Mouse (Mus musculus) kidney, embryonic 16.5 days (tissue): ENCODE measurements around the gene Ly6g6f. TPM values are rescaled to one million over a fixed set of nuclear protein-coding genes. Genes with fewer than 3 reads are reported as not detected.

Experiments
- ATAC-seq: fragments of 200-750 bp; cut with Nextera tagmentation; 2 replicates; pipeline ENCODE4 v1.8.0; 2017; ENCODE audit warnings: moderate TSS enrichment; ENCODE audit not compliant: low FRiP score, low TSS enrichment
- H3K27ac ChIP-seq: fragments of 300-500 bp; sonication (generic); 2 replicates; pipeline ENCODE4 v1.5.1; 2014; ENCODE audit warnings: low read length
- H3K27me3 ChIP-seq: fragments of 300-500 bp; sonication (generic); 2 replicates; pipeline ENCODE4 v1.6.1; 2014; ENCODE audit warnings: low read length, control low read depth, mixed read lengths; ENCODE audit not compliant: insufficient read depth
- H3K36me3 ChIP-seq: fragments of 300-500 bp; sonication (generic); 2 replicates; pipeline ENCODE4 v1.6.1; 2014; ENCODE audit warnings: low read length, control low read depth, mixed read lengths; ENCODE audit not compliant: insufficient read depth
- H3K4me1 ChIP-seq: fragments of 300-500 bp; sonication (generic); 2 replicates; pipeline ENCODE4 v1.6.1; 2014; ENCODE audit warnings: low read length, control low read depth, mixed read lengths; ENCODE audit not compliant: insufficient read depth
- H3K4me2 ChIP-seq: fragments of 300-500 bp; sonication (generic); replicated peaks from 2 replicates; pipeline ENCODE4 v1.6.1; 2014; ENCODE audit warnings: low read depth, low read length
- H3K4me3 ChIP-seq: fragments of 300-500 bp; sonication (generic); 2 replicates; pipeline ENCODE4 v1.5.1; 2014; ENCODE audit warnings: mild to moderate bottlenecking, low read length
- H3K9ac ChIP-seq: fragments of 300-500 bp; sonication (generic); replicated peaks from 2 replicates; pipeline ENCODE4 v1.6.1; 2014; ENCODE audit warnings: low read length
- H3K9me3 ChIP-seq: fragments of 300-500 bp; sonication (generic); 2 replicates; pipeline ENCODE4 v1.6.1; 2016; ENCODE audit warnings: low read length, control low read depth
- WGBS: fragments of 180-500 bp; shearing (Covaris S2); extraction: QIAGEN DNeasy Blood & Tissue Kit; methylation state at CpG from one replicate; pipeline ENCODE4 v1.1.7; 2014; 5-methylcytosine and 5-hydroxymethylcytosine counted together
- polyA plus RNA-seq: library from polyadenylated mRNA; unstranded; fragments of >200 nt; fragmentation: Nextera tagmentation; extraction: Ambion mirVana; gene quantifications from 2 replicates; pipeline ENCODE4 v1.2.1, GENCODE M21; 2015

Gene Ly6g6f
- polyA plus RNA-seq, 1 experiment from 2014 or later, result not detected

- Histone ChIP-seq H3K4me3 (no peak within 1 kb of the TSS), H3K27me3 (no peaks in the 10 kb centered on the region), H3K36me3 (0 out of 2 replicates have a peak, but pooled peaks cover 4% of the 10 kb centered on the region), H3K4me2 (no peak within 1 kb of the TSS), H3K27ac (no peak within 1 kb of the TSS), H3K4me1 (peaks cover 10% of the 10 kb centered on the region), H3K9me3 (no peaks in the 10 kb centered on the region), H3K9ac (no peak within 1 kb of the TSS)
- ATAC-seq, result no peak
- 77% methylated on average over 6 of the region's 6 CpGs for WGBS
These were observed 22.7 kb upstream of the Ly6g6f start, which contains the start of gene Ly6g5c for GRCm38 (mm10) chr17:35108097-35108496. Gene Ly6g5c, plus strand, starts transcription at chr17:35108279.

GRCm38 (mm10) chr17:35106522-35106921 is 21.1 kb upstream of the Ly6g6f start:
- Histone ChIP-seq H3K9ac (peak overlapping the region; percentile 51; the same call in 1 of the 2 replicates), H3K4me2 (0 out of 2 replicates have a peak overlapping the region, but pooled peaks have one; percentile 46), H3K27ac (no peak overlapping the region; the same call in 1 of the 2 replicates), H3K4me1 (peaks cover 24% of the 10 kb centered on the region), H3K36me3 (peaks cover 19% of the 10 kb centered on the region), H3K9me3 (no peaks in the 10 kb centered on the region), H3K27me3 (no peaks in the 10 kb centered on the region), H3K4me3 (no peak overlapping the region; the same call in 1 of the 2 replicates)
- ATAC-seq, result no peak
- 76% methylated on average over 3 of the region's 3 CpGs for WGBS

DNA sequence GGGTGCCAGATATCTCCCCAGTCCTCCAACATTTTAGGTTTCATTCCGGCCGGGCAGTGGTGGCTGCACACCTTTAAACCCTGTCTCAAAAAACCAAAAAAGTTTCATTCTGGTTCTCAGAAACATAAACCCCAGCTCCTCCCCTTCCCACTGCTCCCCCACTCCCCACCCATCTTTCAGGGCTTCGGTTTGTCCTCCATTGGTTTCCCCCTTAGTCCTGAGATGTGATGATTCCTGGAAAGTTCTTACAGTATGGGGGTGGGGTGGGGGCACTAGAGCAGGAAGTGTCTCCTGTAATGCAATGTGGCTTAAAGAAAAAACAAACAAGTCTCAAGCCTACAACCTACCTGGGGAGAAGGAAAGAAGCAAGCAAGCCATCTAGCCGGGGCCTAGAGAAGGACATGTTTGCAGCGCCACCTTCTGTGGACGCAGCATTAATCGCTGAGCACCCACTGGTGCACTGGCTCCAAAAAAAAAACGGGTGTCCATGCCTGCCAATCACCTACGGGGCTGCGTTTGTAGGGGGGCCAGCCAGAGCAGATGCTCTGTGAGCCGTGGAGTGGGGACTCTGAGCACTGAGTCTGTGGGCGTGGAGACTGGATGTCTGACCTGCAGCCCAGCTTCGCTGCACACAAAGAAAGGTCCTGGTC is 20.5 kb upstream of the Ly6g6f start:
- H3K36me3 ChIP-seq, result peaks cover 25% of the 10 kb centered on the region
- H3K4me1 ChIP-seq, result peaks cover 31% of the 10 kb centered on the region
- H3K4me2 ChIP-seq, result peak overlapping the region; percentile 46
- H3K4me3 ChIP-seq, result peak overlapping the region; percentile 21
- H3K27ac ChIP-seq, result peak overlapping the region; percentile 24
- peak overlapping the region; percentile 51 for H3K9ac ChIP-seq
- no peak; the same call in 1 of the 2 replicates for ATAC-seq
- no peaks in the 10 kb centered on the region for H3K27me3 ChIP-seq
- 21% methylated on average over 13 of the region's 13 CpGs for WGBS
- no peaks in the 10 kb centered on the region for H3K9me3 ChIP-seq

DNA sequence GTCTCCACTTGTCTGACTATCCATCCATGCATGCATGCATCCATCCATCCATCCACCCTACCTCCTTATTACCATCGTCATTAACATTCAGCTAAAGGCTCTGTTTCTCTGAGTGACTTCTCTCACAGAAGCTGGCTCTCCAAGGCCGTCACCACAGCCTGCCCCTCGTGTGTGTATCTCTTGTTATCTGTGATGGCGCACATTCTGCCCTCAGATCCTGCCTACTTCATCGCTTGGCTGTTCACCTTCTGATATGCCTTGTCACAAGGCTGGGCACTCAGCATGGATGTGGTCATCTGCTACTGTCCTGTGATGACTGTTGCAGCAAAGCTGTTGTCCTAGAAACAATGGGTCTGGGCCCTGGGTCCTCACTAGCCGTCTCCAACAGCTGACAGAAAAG is 19.3 kb upstream of the Ly6g6f start:
- ATAC-seq, result no peak
- no peak overlapping the region for H3K4me2 ChIP-seq
- H3K9me3 ChIP-seq, result no peaks in the 10 kb centered on the region
- 67% methylated on average over 6 of the region's 6 CpGs for WGBS
- H3K4me1 ChIP-seq, result peaks cover 42% of the 10 kb centered on the region
- no peak overlapping the region for H3K4me3 ChIP-seq
- H3K27ac ChIP-seq, result no peak overlapping the region
- peaks cover 34% of the 10 kb centered on the region for H3K36me3 ChIP-seq
- no peaks in the 10 kb centered on the region for H3K27me3 ChIP-seq
- H3K9ac ChIP-seq, result no peak overlapping the region

GRCm38 (mm10) chr17:35104079-35104478 is 18.7 kb upstream of the Ly6g6f start:
- ATAC-seq, result no peak
- Histone ChIP-seq H3K27ac (peak overlapping the region; percentile 61; the same call in 1 of the 2 replicates), H3K4me1 (peaks cover 42% of the 10 kb centered on the region), H3K9ac (no peak overlapping the region), H3K4me3 (no peak overlapping the region), H3K9me3 (no peaks in the 10 kb centered on the region), H3K36me3 (peaks cover 35% of the 10 kb centered on the region), H3K4me2 (no peak overlapping the region), H3K27me3 (no peaks in the 10 kb centered on the region)
- 93% methylated on average over 7 of the region's 7 CpGs for WGBS

DNA sequence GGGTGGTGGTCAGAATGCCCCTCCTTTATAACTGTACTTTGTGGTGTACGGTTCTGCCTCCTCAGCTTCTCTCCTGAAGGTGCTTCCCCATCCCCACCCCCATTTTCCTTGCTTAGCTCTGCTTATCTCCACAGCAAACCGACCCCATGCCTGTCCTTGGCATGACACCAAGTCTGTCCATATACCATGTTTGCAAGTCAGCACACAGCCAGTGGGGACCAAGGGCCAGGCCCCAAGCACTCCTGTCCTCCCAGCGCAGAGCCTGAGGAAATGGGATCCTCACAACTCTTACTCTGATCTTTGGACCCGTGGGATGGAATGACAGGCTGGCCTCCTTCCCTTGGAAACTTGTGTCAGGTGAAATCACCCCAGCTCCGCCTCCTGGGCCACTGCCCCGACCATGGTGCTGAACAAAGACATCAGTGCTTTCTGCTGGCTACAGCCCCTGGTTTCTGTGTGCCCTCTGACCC is 17.8 kb upstream of the Ly6g6f start:
- no peaks in the 10 kb centered on the region for H3K9me3 ChIP-seq
- peaks cover 42% of the 10 kb centered on the region for H3K36me3 ChIP-seq
- peak; percentile 44; the same call in 1 of the 2 replicates for ATAC-seq
- no peak overlapping the region for H3K4me2 ChIP-seq
- no peaks in the 10 kb centered on the region for H3K27me3 ChIP-seq
- 0 out of 2 replicates have a peak overlapping the region, but pooled peaks have one; percentile 41 for H3K9ac ChIP-seq
- WGBS, result 50% methylated on average over 6 of the region's 6 CpGs
- H3K27ac ChIP-seq, result peak overlapping the region; percentile 61; the same call in 1 of the 2 replicates
- peaks cover 42% of the 10 kb centered on the region for H3K4me1 ChIP-seq
- no peak overlapping the region for H3K4me3 ChIP-seq

GRCm38 (mm10) chr17:35102299-35102698 is 16.9 kb upstream of the Ly6g6f start:
- H3K9ac ChIP-seq, result peak overlapping the region; percentile 37; the same call in 1 of the 2 replicates
- no peak overlapping the region for H3K4me3 ChIP-seq
- peaks cover 42% of the 10 kb centered on the region for H3K4me1 ChIP-seq
- peak overlapping the region; percentile 54 for H3K27ac ChIP-seq
- WGBS, result 50% methylated on average over 8 of the region's 8 CpGs
- no peaks in the 10 kb centered on the region for H3K27me3 ChIP-seq
- H3K9me3 ChIP-seq, result no peaks in the 10 kb centered on the region
- H3K4me2 ChIP-seq, result no peak overlapping the region
- peaks cover 49% of the 10 kb centered on the region for H3K36me3 ChIP-seq
- 0 out of 2 replicates have a peak, but pooled peaks have one; percentile 1 for ATAC-seq

- no peaks in the 10 kb centered on the region for H3K9me3 ChIP-seq
- ATAC-seq, result no peak
- WGBS, result 68% methylated on average over 11 of the region's 11 CpGs
- H3K4me3 ChIP-seq, result no peak overlapping the region
- H3K27me3 ChIP-seq, result no peaks in the 10 kb centered on the region
- peaks cover 60% of the 10 kb centered on the region for H3K36me3 ChIP-seq
- H3K9ac ChIP-seq, result no peak overlapping the region
- peak overlapping the region; percentile 54 for H3K27ac ChIP-seq
- no peak overlapping the region for H3K4me2 ChIP-seq
- H3K4me1 ChIP-seq, result peaks cover 39% of the 10 kb centered on the region
These were observed 15.8 kb upstream of the Ly6g6f start for GRCm38 (mm10) chr17:35101161-35101560.

DNA sequence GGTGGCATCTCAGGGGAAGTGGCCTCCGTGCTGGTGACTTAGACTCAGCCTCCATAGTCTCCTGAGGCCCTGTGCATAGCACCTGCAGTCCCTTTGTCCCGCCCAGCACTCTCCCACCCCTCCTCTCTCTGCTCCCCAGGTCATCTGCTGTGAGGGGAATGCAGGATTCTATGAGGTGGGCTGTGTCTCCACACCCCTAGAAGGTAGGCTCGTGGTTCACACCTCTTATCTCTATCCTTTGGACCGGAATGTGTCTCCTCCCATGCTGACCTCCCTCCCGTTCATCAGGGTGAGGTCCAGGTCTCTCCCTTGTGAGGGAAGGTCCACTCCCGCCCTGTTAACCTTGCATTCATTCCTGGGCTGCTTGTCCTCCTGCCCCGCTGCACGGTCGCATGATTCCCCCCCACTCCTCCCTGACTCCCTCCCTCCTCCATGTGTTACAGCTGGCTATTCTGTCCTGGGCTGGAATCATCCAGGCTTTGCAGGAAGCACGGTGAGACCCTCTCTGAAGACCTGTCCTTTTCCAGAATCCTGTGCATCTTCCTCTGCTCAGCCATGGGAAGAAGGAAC is 14.9 kb upstream of the Ly6g6f start:
- Histone ChIP-seq H3K9ac (no peak overlapping the region), H3K36me3 (peaks cover 65% of the 10 kb centered on the region), H3K4me3 (no peak overlapping the region), H3K27me3 (no peaks in the 10 kb centered on the region), H3K4me2 (no peak overlapping the region), H3K9me3 (no peaks in the 10 kb centered on the region), H3K27ac (peak overlapping the region; percentile 31; the same call in 1 of the 2 replicates), H3K4me1 (peaks cover 34% of the 10 kb centered on the region)
- WGBS, result 48% methylated on average over 10 of the region's 10 CpGs
- peak; percentile 40 for ATAC-seq
